Mouse (Mus musculus) ES-Bruce4 (cell line): ENCODE measurements around the gene Dnaja4.

Experiments used
- CTCF ChIP-seq: IDR thresholded peaks from one replicate; pipeline ENCODE4 v1.8.1; 2011; ENCODE audit warnings: low read depth, low read length
- EP300 ChIP-seq: IDR thresholded peaks from 2 replicates; pipeline ENCODE4 v1.6.1; 2011; ENCODE audit warnings: low read depth, low read length; ENCODE audit not compliant: insufficient read depth
- POLR2A ChIP-seq: IDR thresholded peaks from one replicate; pipeline ENCODE4 v1.8.1; 2011; ENCODE audit warnings: low read length; ENCODE audit not compliant: insufficient read depth

- TF ChIP-seq CTCF (no peak), POLR2A (no peak), EP300 (no peak)
Measured at GRCm38 (mm10) chr9:54752944-54753295, 54.2 kb downstream of the Dnaja4 start.
